Mouse (Mus musculus): Measurements from ENCODE around the gene Fam222b. TPM values are rescaled to one million over a fixed set of nuclear protein-coding genes. Genes with fewer than 3 reads are reported as not detected.
A peak's percentile ranks its signal among the peaks of the same experiment; 100 is the strongest.

Gene Fam222b
- polyA plus RNA-seq, 1 experiment from 2014 or later, result 24.2 TPM

GRCm38 (mm10) chr11:78102142-78102541 lies 7.7 kb downstream of the Fam222b start:
- Histone ChIP-seq H3K36me3 (peaks cover 65% of the 10 kb centered on the region), H3K27ac (no peak overlapping the region), H3K9me3 (replicated peaks) (no peaks in the 10 kb centered on the region), H3K4me3 (no peak overlapping the region), H3K27me3 (ENCODE audit: low read depth, poor library complexity, severe bottlenecking) (no peaks in the 10 kb centered on the region), H3K4me1 (no peaks in the 10 kb centered on the region)
- DNase-seq (ENCODE audit: low spot score), result no peak
- WGBS, result 92% methylated on average over 5 of the region's 5 CpGs

GRCm38 (mm10) chr11:78102958-78103747 lies 8.7 kb downstream of the Fam222b start:
- H3K27ac ChIP-seq, result no peak overlapping the region
- H3K36me3 ChIP-seq, result peaks cover 70% of the 10 kb centered on the region
- 70% methylated on average over 5 of the region's 5 CpGs for WGBS
- H3K4me1 ChIP-seq, result no peaks in the 10 kb centered on the region
- no peaks in the 10 kb centered on the region for H3K27me3 ChIP-seq (ENCODE audit: low read depth, poor library complexity, severe bottlenecking)
- no peak for DNase-seq (ENCODE audit: low spot score)
- H3K9me3 ChIP-seq (replicated peaks), result no peaks in the 10 kb centered on the region
- no peak overlapping the region for H3K4me3 ChIP-seq

GRCm38 (mm10) chr11:78104501-78104900 lies 10.0 kb downstream of the Fam222b start:
- DNase-seq (ENCODE audit: low spot score), result no peak
- H3K27ac ChIP-seq, result no peak overlapping the region
- no peak overlapping the region for H3K4me3 ChIP-seq
- 92% methylated on average over 5 of the region's 5 CpGs for WGBS
- H3K27me3 ChIP-seq (ENCODE audit: low read depth, poor library complexity, severe bottlenecking), result no peaks in the 10 kb centered on the region
- no peaks in the 10 kb centered on the region for H3K9me3 ChIP-seq (replicated peaks)
- H3K36me3 ChIP-seq, result peaks cover 63% of the 10 kb centered on the region
- no peaks in the 10 kb centered on the region for H3K4me1 ChIP-seq

- H3K4me3 ChIP-seq, result no peak overlapping the region
- H3K27me3 ChIP-seq (ENCODE audit: low read depth, poor library complexity, severe bottlenecking), result no peaks in the 10 kb centered on the region
- WGBS, result 93% methylated on average over 2 of the region's 2 CpGs
- no peaks in the 10 kb centered on the region for H3K36me3 ChIP-seq
- no peaks in the 10 kb centered on the region for H3K9me3 ChIP-seq (replicated peaks)
- no peak for DNase-seq (ENCODE audit: low spot score)
- peaks cover 34% of the 10 kb centered on the region for H3K4me1 ChIP-seq
- no peak overlapping the region for H3K27ac ChIP-seq
These were observed 19.2 kb downstream of the Fam222b start for GRCm38 (mm10) chr11:78113616-78114015.

GRCm38 (mm10) chr11:78114676-78115366 lies 20.4 kb downstream of the Fam222b start:
- no peak for DNase-seq (ENCODE audit: low spot score)
- Histone ChIP-seq H3K36me3 (peaks cover 3% of the 10 kb centered on the region; the same call in 1 of the 2 replicates), H3K4me1 (peaks cover 33% of the 10 kb centered on the region), H3K27ac (peak overlapping the region; percentile 96), H3K4me3 (peak overlapping the region; percentile 79), H3K9me3 (replicated peaks) (no peaks in the 10 kb centered on the region), H3K27me3 (ENCODE audit: low read depth, poor library complexity, severe bottlenecking) (no peaks in the 10 kb centered on the region)
- WGBS, result 14% methylated on average over 19 of the region's 19 CpGs

- WGBS, result under 1% methylated on average over 34 of the region's 37 CpGs
- Histone ChIP-seq H3K9me3 (replicated peaks) (no peaks in the 10 kb centered on the region), H3K4me1 (peaks cover 34% of the 10 kb centered on the region), H3K27me3 (ENCODE audit: low read depth, poor library complexity, severe bottlenecking) (no peaks in the 10 kb centered on the region), H3K36me3 (peaks cover 7% of the 10 kb centered on the region; the same call in 1 of the 2 replicates), H3K27ac (peak overlapping the region; percentile 96), H3K4me3 (peak overlapping the region; percentile 79)
- DNase-seq (ENCODE audit: low spot score), result peak; percentile 97
These were observed 21.1 kb downstream of the Fam222b start for GRCm38 (mm10) chr11:78115367-78116145.

- peak overlapping the region; percentile 96 for H3K27ac ChIP-seq
- DNase-seq (ENCODE audit: low spot score), result no peak
These were observed 21.6 kb downstream of the Fam222b start for GRCm38 (mm10) chr11:78116146-78116410.

GRCm38 (mm10) chr11:78118467-78118866 lies 24.0 kb downstream of the Fam222b start:
- no peaks in the 10 kb centered on the region for H3K9me3 ChIP-seq (replicated peaks)
- no peak for DNase-seq (ENCODE audit: low spot score)
- H3K27ac ChIP-seq, result no peak overlapping the region
- H3K27me3 ChIP-seq (ENCODE audit: low read depth, poor library complexity, severe bottlenecking), result no peaks in the 10 kb centered on the region
- peaks cover 11% of the 10 kb centered on the region; the same call in 1 of the 2 replicates for H3K36me3 ChIP-seq
- H3K4me3 ChIP-seq, result no peak overlapping the region
- H3K4me1 ChIP-seq, result peaks cover 34% of the 10 kb centered on the region

More at GRCm38 (mm10) chr11:78116146-78116410, 21.6 kb downstream of the Fam222b start:
- Histone ChIP-seq H3K36me3 (peaks cover 7% of the 10 kb centered on the region; the same call in 1 of the 2 replicates), H3K4me1 (peaks cover 34% of the 10 kb centered on the region), H3K9me3 (replicated peaks) (no peaks in the 10 kb centered on the region), H3K4me3 (peak overlapping the region; percentile 79), H3K27me3 (ENCODE audit: low read depth, poor library complexity, severe bottlenecking) (no peaks in the 10 kb centered on the region)
- WGBS, result 13% methylated on average over 5 of the region's 5 CpGs

- H3K27ac ChIP-seq, result 0 out of 2 replicates have a peak overlapping the region, but pooled peaks have one; percentile 30
- WGBS, result 86% methylated on average over 8 of the region's 8 CpGs
- no peaks in the 10 kb centered on the region for H3K27me3 ChIP-seq (ENCODE audit: low read depth, poor library complexity, severe bottlenecking)
- no peaks in the 10 kb centered on the region for H3K9me3 ChIP-seq (replicated peaks)
- no peak for DNase-seq (ENCODE audit: low spot score)
- H3K4me3 ChIP-seq, result no peak overlapping the region
- H3K4me1 ChIP-seq, result peaks cover 23% of the 10 kb centered on the region
- H3K36me3 ChIP-seq, result peaks cover 14% of the 10 kb centered on the region; the same call in 1 of the 2 replicates
These were observed 25.4 kb downstream of the Fam222b start for GRCm38 (mm10) chr11:78119898-78120297.

- no peak for DNase-seq (ENCODE audit: low spot score)
- WGBS, result 88% methylated on average over 5 of the region's 5 CpGs
These were observed 26.7 kb downstream of the Fam222b start for GRCm38 (mm10) chr11:78121176-78121575.

GRCm38 (mm10) chr11:78122815-78123214 lies 28.4 kb downstream of the Fam222b start:
- Histone ChIP-seq H3K27ac (no peak overlapping the region), H3K27me3 (ENCODE audit: low read depth, poor library complexity, severe bottlenecking) (no peaks in the 10 kb centered on the region), H3K4me1 (0 out of 2 replicates have a peak, but pooled peaks cover 3% of the 10 kb centered on the region), H3K9me3 (replicated peaks) (no peaks in the 10 kb centered on the region), H3K36me3 (peaks cover 16% of the 10 kb centered on the region; the same call in 1 of the 2 replicates), H3K4me3 (no peak overlapping the region)
- DNase-seq (ENCODE audit: low spot score), result no peak
- whole genome bisulfite sequencing, result 95% methylated on average over 4 of the region's 4 CpGs

More at GRCm38 (mm10) chr11:78121176-78121575, 26.7 kb downstream of the Fam222b start:
- Histone ChIP-seq H3K9me3 (replicated peaks) (no peaks in the 10 kb centered on the region), H3K4me3 (no peak overlapping the region), H3K27ac (no peak overlapping the region), H3K36me3 (peaks cover 14% of the 10 kb centered on the region; the same call in 1 of the 2 replicates), H3K4me1 (peaks cover 12% of the 10 kb centered on the region), H3K27me3 (ENCODE audit: low read depth, poor library complexity, severe bottlenecking) (no peaks in the 10 kb centered on the region)

- Histone ChIP-seq H3K4me3 (no peak overlapping the region), H3K36me3 (peaks cover 16% of the 10 kb centered on the region; the same call in 1 of the 2 replicates), H3K9me3 (replicated peaks) (no peaks in the 10 kb centered on the region), H3K27ac (no peak overlapping the region), H3K4me1 (0 out of 2 replicates have a peak, but pooled peaks cover 3% of the 10 kb centered on the region), H3K27me3 (ENCODE audit: low read depth, poor library complexity, severe bottlenecking) (no peaks in the 10 kb centered on the region)
- DNase-seq (ENCODE audit: low spot score), result no peak
These were observed 29.3 kb downstream of the Fam222b start for GRCm38 (mm10) chr11:78123782-78124181.
